Mouse (Mus musculus): ENCODE measurements around the gene Hnf1b.

- TF ChIP-seq CTCF (conservative IDR thresholded peaks at IDR 0.05; ENCODE audit: low read length) (no peak), POU5F1 (IDR thresholded peaks at IDR 0.05; ENCODE audit: borderline replicate concordance, low read length) (no peak), NANOG (IDR thresholded peaks at IDR 0.05; ENCODE audit: borderline replicate concordance, low read length) (no peak)
Measured at GRCm38 (mm10) chr11:83817048-83817447, 32.8 kb upstream of the Hnf1b start.

Data from E14TG2a.4 (cell line).